Mouse (Mus musculus) MEL (cell line): ENCODE measurements at regions not wholly inside any gene's neighbourhood (a gene's known extent, or its start where the extent isn't known, plus 50 kb on each side); places are given as distances from the start of the nearest gene placed in this dataset.

Source experiments
- DNase-seq: peaks from one replicate; pipeline ENCODE4 v3.0.0; 2011; ENCODE audit warnings: low read depth, low spot score
- H3K27ac ChIP-seq: 2 replicates; pipeline ENCODE4 v1.5.1; 2012; ENCODE audit warnings: low read depth, mild to moderate bottlenecking, control low read depth, low read length, moderate library complexity; ENCODE audit not compliant: control insufficient read depth
- H3K27me3 ChIP-seq, 2 experiments: fragments of 150-350 bp in 1 of 2; sonication (generic) in 1 of 2; 2 replicates each; pipeline ENCODE4 v1.6.1; 2012; ENCODE audit warnings: low read length in 2 of 2, mild to moderate bottlenecking in 2 of 2, improper control_type of control experiment in 1 of 2, moderate library complexity in 1 of 2; ENCODE audit not compliant: insufficient read depth in 2 of 2, control insufficient read depth in 1 of 2
- H3K36me3 ChIP-seq, 2 experiments: 2 replicates each; pipeline ENCODE4 v1.6.1; 2012 to 2014; ENCODE audit warnings: low read length in 2 of 2, improper control_type of control experiment in 1 of 2, inconsistent platforms in 1 of 2, mild to moderate bottlenecking in 1 of 2; ENCODE audit not compliant: insufficient read depth in 2 of 2, control insufficient read depth in 1 of 2
- H3K4me1 ChIP-seq, 2 experiments: fragments of 150-350 bp in 1 of 2; sonication (generic) in 1 of 2; 2 replicates each; pipeline ENCODE4 v1.6.1; 2012; ENCODE audit warnings: low read length in 2 of 2, improper control_type of control experiment in 1 of 2, mild to moderate bottlenecking in 1 of 2; ENCODE audit not compliant: insufficient read depth in 2 of 2, control insufficient read depth in 1 of 2
- H3K4me3 ChIP-seq, 2 experiments: fragments of 150-350 bp in 1 of 2; sonication (generic) in 1 of 2; 2 replicates each; pipeline ENCODE4 v1.5.1; 2012; ENCODE audit warnings: low read depth in 2 of 2, low read length in 2 of 2, mild to moderate bottlenecking in 2 of 2, moderate library complexity in 2 of 2, control low read depth in 1 of 2, improper control_type of control experiment in 1 of 2; ENCODE audit not compliant: control insufficient read depth in 1 of 2, insufficient read depth in 1 of 2
- H3K79me2 ChIP-seq: 2 replicates; pipeline ENCODE4 v1.6.1; 2012; ENCODE audit warnings: mild to moderate bottlenecking, low read length, moderate library complexity; ENCODE audit not compliant: control insufficient read depth, poor library complexity, insufficient read depth
- H3K9ac ChIP-seq: 2 replicates; pipeline ENCODE4 v1.6.1; 2012; ENCODE audit warnings: low read depth, mild to moderate bottlenecking, control low read depth, low read length, moderate library complexity; ENCODE audit not compliant: control insufficient read depth, poor library complexity, severe bottlenecking
- H3K9me3 ChIP-seq: fragments of 150-350 bp; sonication (generic); replicated peaks from 2 replicates; pipeline ENCODE4 v1.6.1; 2012; ENCODE audit warnings: mild to moderate bottlenecking, low read length, improper control_type of control experiment, moderate library complexity; ENCODE audit not compliant: insufficient read depth
- CHD2 ChIP-seq: IDR thresholded peaks from 2 replicates; pipeline ENCODE4 v1.6.1; 2011; ENCODE audit warnings: low read length, improper control_type of control experiment
- CTCF ChIP-seq, 3 experiments: IDR thresholded peaks in 2 of 3; conservative IDR thresholded peaks in 1 of 3; 2 replicates each; pipeline ENCODE4 v1.5.1; 2011 to 2012; ENCODE audit warnings: low read length in 3 of 3, low read depth in 2 of 3, mild to moderate bottlenecking in 2 of 3, improper control_type of control experiment in 1 of 3, inconsistent platforms in 1 of 3, mixed read lengths in 1 of 3, moderate library complexity in 1 of 3; ENCODE audit not compliant: control insufficient read depth in 1 of 3, insufficient read depth in 1 of 3, poor library complexity in 1 of 3, severe bottlenecking in 1 of 3
- ELF1 ChIP-seq: IDR thresholded peaks from 2 replicates; pipeline ENCODE4 v1.6.1; 2014; ENCODE audit warnings: low read depth, mild to moderate bottlenecking, inconsistent platforms, low read length, improper control_type of control experiment, moderate library complexity
- EP300 ChIP-seq, 2 experiments: IDR thresholded peaks; 2 replicates each; pipeline ENCODE4 v1.6.1; 2011; ENCODE audit warnings: improper control_type of control experiment in 2 of 2, low read length in 2 of 2, low read depth in 1 of 2, mild to moderate bottlenecking in 1 of 2
- GABPA ChIP-seq: IDR thresholded peaks from 2 replicates; pipeline ENCODE4 v1.6.1; 2012; ENCODE audit warnings: low read depth, mild to moderate bottlenecking, inconsistent platforms, low read length, improper control_type of control experiment, moderate library complexity
- GATA1 ChIP-seq: IDR thresholded peaks from 2 replicates; pipeline ENCODE4 v1.6.1; 2011; ENCODE audit warnings: low read depth, low read length, improper control_type of control experiment
- HCFC1 ChIP-seq: IDR thresholded peaks from 2 replicates; pipeline ENCODE4 v1.6.1; 2012; ENCODE audit warnings: low read depth, mild to moderate bottlenecking, inconsistent platforms, low read length, improper control_type of control experiment, moderate library complexity
- KAT2A ChIP-seq: conservative IDR thresholded peaks from 2 replicates; pipeline ENCODE4 v1.6.1; 2012; ENCODE audit warnings: low read depth, low read length, improper control_type of control experiment, inconsistent platforms
- MAX ChIP-seq: IDR thresholded peaks from 2 replicates; pipeline ENCODE4 v1.6.1; 2011; ENCODE audit warnings: low read length, improper control_type of control experiment
- MXI1 ChIP-seq: IDR thresholded peaks from 2 replicates; pipeline ENCODE4 v1.6.1; 2011; ENCODE audit warnings: mild to moderate bottlenecking, low read depth, low read length, improper control_type of control experiment
- NRF1 ChIP-seq: IDR thresholded peaks from 2 replicates; pipeline ENCODE4 v1.6.1; 2014; ENCODE audit warnings: low read depth, mild to moderate bottlenecking, inconsistent platforms, low read length, improper control_type of control experiment, moderate library complexity; ENCODE audit not compliant: poor library complexity, insufficient read depth, severe bottlenecking
- POLR2A ChIP-seq, 2 experiments: IDR thresholded peaks; 2 replicates each; pipeline ENCODE4 v1.6.1; 2011 to 2012; ENCODE audit warnings: low read length in 2 of 2, mild to moderate bottlenecking in 2 of 2, control low read depth in 1 of 2, improper control_type of control experiment in 1 of 2, low read depth in 1 of 2, moderate library complexity in 1 of 2; ENCODE audit not compliant: control insufficient read depth in 1 of 2, insufficient read depth in 1 of 2, poor library complexity in 1 of 2
- POLR2AphosphoS2 ChIP-seq: IDR thresholded peaks from 2 replicates; pipeline ENCODE4 v1.6.1; 2011; ENCODE audit warnings: low read length, improper control_type of control experiment
- POLR2AphosphoS5 ChIP-seq: IDR thresholded peaks from 2 replicates; pipeline ENCODE4 v1.6.1; 2012; ENCODE audit warnings: low read depth, borderline replicate concordance, mild to moderate bottlenecking, inconsistent platforms, low read length, moderate library complexity, mixed read lengths
- RAD21 ChIP-seq: IDR thresholded peaks from 2 replicates; pipeline ENCODE4 v1.6.1; 2011; ENCODE audit warnings: mild to moderate bottlenecking, low read depth, low read length, improper control_type of control experiment
- SMC3 ChIP-seq: IDR thresholded peaks from 2 replicates; pipeline ENCODE4 v1.6.1; 2011; ENCODE audit warnings: low read depth, low read length, improper control_type of control experiment
- USF1 ChIP-seq: IDR thresholded peaks from 2 replicates; pipeline ENCODE4 v1.6.1; 2014; ENCODE audit warnings: low read depth, mild to moderate bottlenecking, inconsistent platforms, low read length, improper control_type of control experiment, moderate library complexity
- ZC3H11A ChIP-seq: IDR thresholded peaks from 2 replicates; pipeline ENCODE4 v1.6.1; 2012; ENCODE audit warnings: low read depth, mild to moderate bottlenecking, inconsistent platforms, low read length, improper control_type of control experiment
- ZKSCAN1 ChIP-seq: IDR thresholded peaks from 2 replicates; pipeline ENCODE4 v1.6.1; 2012; ENCODE audit warnings: low read depth, mild to moderate bottlenecking, inconsistent platforms, low read length, improper control_type of control experiment, moderate library complexity
- ZNF384 ChIP-seq: IDR thresholded peaks from 2 replicates; pipeline ENCODE4 v1.6.1; 2012; ENCODE audit warnings: low read depth, mild to moderate bottlenecking, inconsistent platforms, low read length, improper control_type of control experiment

DNA sequence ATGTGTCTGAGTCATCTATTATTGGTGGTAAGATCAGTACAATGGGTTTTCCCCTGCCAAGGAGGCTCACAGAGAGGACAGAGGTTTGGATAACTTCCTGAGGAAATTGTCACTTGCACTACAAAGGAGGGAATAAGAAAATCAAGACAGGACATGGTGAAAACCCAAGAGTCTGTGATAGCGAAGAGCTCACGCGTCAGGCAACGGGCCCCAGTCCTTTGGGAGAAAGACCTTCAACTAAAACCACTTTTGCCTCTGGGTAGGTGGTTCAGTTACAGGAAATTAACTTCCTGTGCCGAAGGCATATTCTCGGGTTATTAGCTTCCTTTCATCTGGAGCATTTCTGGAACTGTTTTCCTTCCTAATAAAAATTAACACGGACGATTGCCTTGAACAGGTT is 440.4 kb downstream of the Rnf144b start:
- Histone ChIP-seq H3K9ac (no peak overlapping the region), H3K27ac (no peak overlapping the region), H3K27me3 (no peaks in the 10 kb centered on the region), H3K9me3 (no peaks in the 10 kb centered on the region), H3K4me3 (no peak overlapping the region), H3K4me1 (no peaks in the 10 kb centered on the region), H3K79me2 (no peaks in the 10 kb centered on the region), H3K36me3 (no peaks in the 10 kb centered on the region)
- DNase-seq: no peak
- TF ChIP-seq POLR2AphosphoS2 (no peak), USF1 (no peak), ZKSCAN1 (no peak)

DNA sequence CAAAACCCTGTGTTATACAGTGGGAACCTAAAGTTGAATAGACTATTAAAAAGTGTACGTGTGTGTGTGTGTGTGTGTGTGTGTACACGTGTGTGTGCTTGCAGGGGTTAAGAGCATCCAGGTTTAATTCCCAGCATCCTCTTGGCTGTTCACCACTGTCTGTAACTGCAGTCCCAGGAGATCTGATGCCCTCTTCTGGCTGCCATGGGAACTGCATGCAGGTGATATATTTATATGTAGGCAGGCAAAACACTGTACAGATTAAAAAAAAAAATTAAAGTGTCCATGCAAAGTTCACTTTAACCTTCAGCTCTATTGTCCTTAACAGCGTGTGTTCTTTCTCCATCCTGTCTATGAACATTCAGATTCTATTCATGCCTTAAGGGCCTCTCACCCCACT is 454.1 kb downstream of the Rnf144b start:
- H3K9me3 ChIP-seq: no peaks in the 10 kb centered on the region
- no peaks in the 10 kb centered on the region for H3K27me3 ChIP-seq
- H3K27ac ChIP-seq: no peak overlapping the region
- H3K4me1 ChIP-seq: no peaks in the 10 kb centered on the region
- H3K79me2 ChIP-seq: no peaks in the 10 kb centered on the region
- no peaks in the 10 kb centered on the region for H3K36me3 ChIP-seq
- no peak overlapping the region for H3K4me3 ChIP-seq
- no peak for TF ChIP-seq GABPA
- peak; percentile 25 to 45 (median 39) for TF ChIP-seq CTCF (IDR thresholded peaks at IDR 0.05 in 2 of 3, conservative IDR thresholded peaks at IDR 0.05 in 1 of 3; ENCODE audit: control insufficient read depth in 1 of 3, insufficient read depth in 1 of 3, low read depth in 2 of 3, low read length in 3 of 3, poor library complexity in 1 of 3, severe bottlenecking in 1 of 3)
- no peak for TF ChIP-seq ZC3H11A
- DNase-seq: peak; percentile 16
- no peak overlapping the region for H3K9ac ChIP-seq

DNA sequence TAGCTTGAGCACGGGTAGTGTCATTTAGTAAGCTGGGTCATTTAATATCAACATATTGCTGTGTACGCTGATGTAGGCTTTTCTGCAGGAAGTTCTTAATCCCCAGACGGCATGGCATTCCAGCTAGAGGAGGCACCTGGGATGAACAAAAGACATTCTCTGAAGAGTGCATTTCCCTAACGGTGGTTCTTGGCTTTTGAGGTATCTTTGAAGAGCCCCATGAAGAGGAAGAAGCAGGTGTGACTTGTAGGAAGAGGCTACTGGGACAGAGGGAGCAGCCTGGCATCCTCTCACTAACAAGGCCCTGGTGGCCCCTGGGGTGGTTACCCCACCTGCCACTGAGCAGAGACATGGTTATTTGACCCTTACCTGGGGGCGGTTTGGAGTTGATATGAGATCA is 457.7 kb downstream of the Rnf144b start:
- TF ChIP-seq SMC3 (no peak), POLR2A (IDR thresholded peaks at IDR 0.05; ENCODE audit: control insufficient read depth in 1 of 2, insufficient read depth in 1 of 2, low read depth in 1 of 2, low read length in 2 of 2, poor library complexity in 1 of 2) (no peak), NRF1 (no peak), RAD21 (no peak), MAX (no peak), MXI1 (no peak), CHD2 (no peak), ZNF384 (no peak), KAT2A (no peak), ELF1 (no peak), ZC3H11A (no peak), USF1 (no peak), GATA1 (no peak), HCFC1 (no peak), POLR2AphosphoS2 (no peak), EP300 (IDR thresholded peaks at IDR 0.05; ENCODE audit: low read depth in 1 of 2, low read length in 2 of 2) (no peak), GABPA (no peak), POLR2AphosphoS5 (no peak)
- H3K4me1 ChIP-seq: no peaks in the 10 kb centered on the region
- H3K4me3 ChIP-seq: no peak overlapping the region
- H3K27ac ChIP-seq: no peak overlapping the region
- H3K79me2 ChIP-seq: no peaks in the 10 kb centered on the region
- no peak overlapping the region for H3K9ac ChIP-seq
- no peaks in the 10 kb centered on the region for H3K27me3 ChIP-seq
- H3K36me3 ChIP-seq: no peaks in the 10 kb centered on the region
- no peak for DNase-seq
- no peaks in the 10 kb centered on the region for H3K9me3 ChIP-seq
